Mouse (Mus musculus): ENCODE results near the gene S1pr1. TPM values are rescaled to one million over a fixed set of nuclear protein-coding genes. Genes with fewer than 3 reads are reported as not detected.
A peak's percentile ranks its signal among the peaks of the same experiment; 100 is the strongest.

Gene S1pr1
- polyA plus RNA-seq, 1 experiment from 2014 or later, result 11.3 TPM

- ATAC-seq (replicated peaks; ENCODE audit: low FRiP score, low TSS enrichment, low read depth) (no peak), DNase-seq (ENCODE audit: low spot score) (no peak)
- whole genome bisulfite sequencing, result 81% methylated on average over 5 of the region's 5 CpGs
Observed at GRCm38 (mm10) chr3:115674665-115675064, 40.2 kb downstream of the S1pr1 start.

GRCm38 (mm10) chr3:115673663-115674157 is 41.2 kb downstream of the S1pr1 start:
- Histone ChIP-seq H3K36me3 (ENCODE audit: control insufficient read depth, insufficient read depth, low read length) (no peaks in the 10 kb centered on the region), H3K4me3 (ENCODE audit: low read depth, low read length) (no peak overlapping the region), H3K4me2 (ENCODE audit: low read length) (peak overlapping the region; percentile 29), H3K4me1 (replicated peaks; ENCODE audit: control insufficient read depth, insufficient read depth, low read length) (0 out of 2 replicates have a peak, but pooled peaks cover 3% of the 10 kb centered on the region), H3K27ac (ENCODE audit: low read depth) (no peak overlapping the region), H3K9me3 (ENCODE audit: control insufficient read depth, low read length) (no peaks in the 10 kb centered on the region), H3K9ac (ENCODE audit: low read length) (no peak overlapping the region), H3K27me3 (replicated peaks; ENCODE audit: control insufficient read depth, insufficient read depth, low read length) (no peaks in the 10 kb centered on the region)
- no peak for DNase-seq (ENCODE audit: low spot score)
- ATAC-seq (replicated peaks; ENCODE audit: low FRiP score, low TSS enrichment, low read depth), result no peak
- WGBS, result 34% methylated on average over 13 of the region's 13 CpGs

More at GRCm38 (mm10) chr3:115674665-115675064, 40.2 kb downstream of the S1pr1 start:
- Histone ChIP-seq H3K4me3 (ENCODE audit: low read depth, low read length) (no peak overlapping the region), H3K27ac (ENCODE audit: low read depth) (no peak overlapping the region), H3K4me2 (ENCODE audit: low read length) (no peak overlapping the region), H3K9ac (ENCODE audit: low read length) (no peak overlapping the region), H3K27me3 (replicated peaks; ENCODE audit: control insufficient read depth, insufficient read depth, low read length) (no peaks in the 10 kb centered on the region), H3K9me3 (ENCODE audit: control insufficient read depth, low read length) (no peaks in the 10 kb centered on the region), H3K36me3 (ENCODE audit: control insufficient read depth, insufficient read depth, low read length) (no peaks in the 10 kb centered on the region), H3K4me1 (replicated peaks; ENCODE audit: control insufficient read depth, insufficient read depth, low read length) (0 out of 2 replicates have a peak, but pooled peaks cover 3% of the 10 kb centered on the region)

GRCm38 (mm10) chr3:115672965-115673662 is 41.8 kb downstream of the S1pr1 start:
- Histone ChIP-seq H3K36me3 (ENCODE audit: control insufficient read depth, insufficient read depth, low read length) (no peaks in the 10 kb centered on the region), H3K4me3 (ENCODE audit: low read depth, low read length) (no peak overlapping the region), H3K4me1 (replicated peaks; ENCODE audit: control insufficient read depth, insufficient read depth, low read length) (0 out of 2 replicates have a peak, but pooled peaks cover 3% of the 10 kb centered on the region), H3K27me3 (replicated peaks; ENCODE audit: control insufficient read depth, insufficient read depth, low read length) (no peaks in the 10 kb centered on the region), H3K9me3 (ENCODE audit: control insufficient read depth, low read length) (no peaks in the 10 kb centered on the region), H3K4me2 (ENCODE audit: low read length) (peak overlapping the region; percentile 29), H3K9ac (ENCODE audit: low read length) (no peak overlapping the region), H3K27ac (ENCODE audit: low read depth) (no peak overlapping the region)
- ATAC-seq (replicated peaks; ENCODE audit: low FRiP score, low TSS enrichment, low read depth) (no peak), DNase-seq (ENCODE audit: low spot score) (no peak)
- 49% methylated on average over 9 of the region's 9 CpGs for WGBS

GRCm38 (mm10) chr3:115669230-115669629 is 45.6 kb downstream of the S1pr1 start:
- Histone ChIP-seq H3K27me3 (replicated peaks; ENCODE audit: control insufficient read depth, insufficient read depth, low read length) (no peaks in the 10 kb centered on the region), H3K9me3 (ENCODE audit: control insufficient read depth, low read length) (no peaks in the 10 kb centered on the region), H3K27ac (ENCODE audit: low read depth) (no peak overlapping the region), H3K36me3 (ENCODE audit: control insufficient read depth, insufficient read depth, low read length) (no peaks in the 10 kb centered on the region), H3K4me2 (ENCODE audit: low read length) (no peak overlapping the region), H3K9ac (ENCODE audit: low read length) (no peak overlapping the region), H3K4me1 (replicated peaks; ENCODE audit: control insufficient read depth, insufficient read depth, low read length) (0 out of 2 replicates have a peak, but pooled peaks cover 3% of the 10 kb centered on the region), H3K4me3 (ENCODE audit: low read depth, low read length) (no peak overlapping the region)
- no peak for ATAC-seq (replicated peaks; ENCODE audit: low FRiP score, low TSS enrichment, low read depth)
- DNase-seq (ENCODE audit: low spot score), result no peak
- WGBS, result 85% methylated on average over 1 of the region's 1 CpGs

- no peak for DNase-seq (ENCODE audit: low spot score)
- 77% methylated on average over 2 of the region's 2 CpGs for WGBS
- H3K9ac ChIP-seq (ENCODE audit: low read length), result no peak overlapping the region
Observed at GRCm38 (mm10) chr3:115667182-115667581, 47.7 kb downstream of the S1pr1 start.

GRCm38 (mm10) chr3:115666547-115666946 is 48.3 kb downstream of the S1pr1 start:
- no peak overlapping the region for H3K27ac ChIP-seq (ENCODE audit: low read depth)
- H3K9me3 ChIP-seq (ENCODE audit: control insufficient read depth, low read length), result no peaks in the 10 kb centered on the region
- H3K4me1 ChIP-seq (replicated peaks; ENCODE audit: control insufficient read depth, insufficient read depth, low read length), result no peaks in the 10 kb centered on the region
- no peaks in the 10 kb centered on the region for H3K27me3 ChIP-seq (replicated peaks; ENCODE audit: control insufficient read depth, insufficient read depth, low read length)
- 52% methylated on average over 8 of the region's 8 CpGs for WGBS
- DNase-seq (ENCODE audit: low spot score) (no peak), ATAC-seq (replicated peaks; ENCODE audit: low FRiP score, low TSS enrichment, low read depth) (no peak)
- no peak overlapping the region for H3K9ac ChIP-seq (ENCODE audit: low read length)
- H3K4me2 ChIP-seq (ENCODE audit: low read length), result no peak overlapping the region
- H3K36me3 ChIP-seq (ENCODE audit: control insufficient read depth, insufficient read depth, low read length), result no peaks in the 10 kb centered on the region
- H3K4me3 ChIP-seq (ENCODE audit: low read depth, low read length), result no peak overlapping the region

More at GRCm38 (mm10) chr3:115667182-115667581, 47.7 kb downstream of the S1pr1 start:
- no peak overlapping the region for H3K4me2 ChIP-seq (ENCODE audit: low read length)
- no peaks in the 10 kb centered on the region for H3K36me3 ChIP-seq (ENCODE audit: control insufficient read depth, insufficient read depth, low read length)
- H3K9me3 ChIP-seq (ENCODE audit: control insufficient read depth, low read length), result no peaks in the 10 kb centered on the region
- no peak for ATAC-seq (replicated peaks; ENCODE audit: low FRiP score, low TSS enrichment, low read depth)
- H3K4me1 ChIP-seq (replicated peaks; ENCODE audit: control insufficient read depth, insufficient read depth, low read length), result no peaks in the 10 kb centered on the region
- no peak overlapping the region for H3K4me3 ChIP-seq (ENCODE audit: low read depth, low read length)
- no peak overlapping the region for H3K27ac ChIP-seq (ENCODE audit: low read depth)
- H3K27me3 ChIP-seq (replicated peaks; ENCODE audit: control insufficient read depth, insufficient read depth, low read length), result no peaks in the 10 kb centered on the region

- H3K4me2 ChIP-seq (ENCODE audit: low read length), result no peak overlapping the region
- ATAC-seq (replicated peaks; ENCODE audit: low FRiP score, low TSS enrichment, low read depth) (no peak), DNase-seq (ENCODE audit: low spot score) (no peak)
- H3K27ac ChIP-seq (ENCODE audit: low read depth), result no peak overlapping the region
- no peaks in the 10 kb centered on the region for H3K4me1 ChIP-seq (replicated peaks; ENCODE audit: control insufficient read depth, insufficient read depth, low read length)
- 54% methylated on average over 3 of the region's 3 CpGs for WGBS
- no peaks in the 10 kb centered on the region for H3K27me3 ChIP-seq (replicated peaks; ENCODE audit: control insufficient read depth, insufficient read depth, low read length)
- no peak overlapping the region for H3K9ac ChIP-seq (ENCODE audit: low read length)
- no peaks in the 10 kb centered on the region for H3K36me3 ChIP-seq (ENCODE audit: control insufficient read depth, insufficient read depth, low read length)
- H3K4me3 ChIP-seq (ENCODE audit: low read depth, low read length), result no peak overlapping the region
- no peaks in the 10 kb centered on the region for H3K9me3 ChIP-seq (ENCODE audit: control insufficient read depth, low read length)
Observed at GRCm38 (mm10) chr3:115664497-115664896, 50.4 kb downstream of the S1pr1 start.

- 0 out of 2 replicates have a peak, but pooled peaks have one; percentile 72 for ATAC-seq (replicated peaks; ENCODE audit: low FRiP score, low TSS enrichment, low read depth)
Observed at GRCm38 (mm10) chr3:115660701-115661460, 54.0 kb downstream of the S1pr1 start.

More at GRCm38 (mm10) chr3:115660701-115661460, 54.0 kb downstream of the S1pr1 start:
- Histone ChIP-seq H3K9me3 (ENCODE audit: control insufficient read depth, low read length) (no peaks in the 10 kb centered on the region), H3K4me3 (ENCODE audit: low read depth, low read length) (no peak overlapping the region), H3K4me2 (ENCODE audit: low read length) (no peak overlapping the region), H3K27ac (ENCODE audit: low read depth) (no peak overlapping the region), H3K36me3 (ENCODE audit: control insufficient read depth, insufficient read depth, low read length) (no peaks in the 10 kb centered on the region), H3K9ac (ENCODE audit: low read length) (no peak overlapping the region), H3K27me3 (replicated peaks; ENCODE audit: control insufficient read depth, insufficient read depth, low read length) (no peaks in the 10 kb centered on the region), H3K4me1 (replicated peaks; ENCODE audit: control insufficient read depth, insufficient read depth, low read length) (no peaks in the 10 kb centered on the region)
- DNase-seq (ENCODE audit: low spot score), result peak; percentile 65
- WGBS, result 46% methylated on average over 9 of the region's 9 CpGs

All from intestine, embryonic 14.5 days (tissue).